Mouse (Mus musculus) spleen, postnatal 36 days (tissue): ENCODE results near the gene Trappc3l.
A peak's percentile ranks its signal among the peaks of the same experiment; 100 is the strongest.

ENCODE experiments used
- DNase-seq, 2 experiments: peaks; one replicate each; pipeline ENCODE4 v3.0.0; 2022; ENCODE audit warnings: low spot score in 2 of 2, mixed read lengths in 1 of 2

Trappc3l gene

DNA sequence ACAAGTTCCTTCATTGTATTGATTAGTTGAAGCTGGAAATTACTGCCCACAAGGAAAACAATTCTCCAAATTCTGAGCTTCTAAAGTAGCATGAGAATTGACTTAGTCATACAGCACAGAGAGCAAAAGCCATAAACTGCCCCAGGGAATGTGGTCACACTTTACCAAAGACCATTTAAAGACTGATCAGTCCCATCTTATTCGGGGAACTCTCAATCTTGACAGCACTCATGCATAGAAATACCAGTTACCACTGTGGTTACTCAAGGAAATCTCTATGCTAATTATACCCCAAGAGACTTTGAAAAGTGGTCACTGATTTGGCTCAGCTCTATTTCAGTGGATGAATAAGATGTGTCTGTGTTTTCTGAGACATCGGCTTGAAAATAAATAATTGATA, 57.8 kb downstream of the Trappc3l start:
- DNase-seq = no peak

DNA sequence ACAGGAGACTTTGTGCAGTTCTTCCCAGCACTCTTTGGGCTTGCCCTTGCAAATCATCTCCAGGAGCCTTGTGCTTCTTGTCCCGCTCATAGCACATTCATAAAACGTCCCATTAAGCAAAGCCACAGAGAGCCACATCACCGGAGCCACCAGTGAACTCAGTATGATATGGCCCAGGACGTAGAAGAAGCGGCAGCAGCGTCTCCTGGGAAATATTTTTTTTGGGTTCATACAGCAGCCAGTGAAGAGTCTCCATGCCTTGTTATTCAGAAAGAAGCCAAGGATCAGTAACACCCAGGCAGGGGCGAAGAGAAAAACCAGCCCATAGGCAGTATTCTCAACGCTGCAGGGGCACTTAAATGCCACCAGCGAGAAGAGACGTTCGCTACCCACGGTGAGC, 58.6 kb downstream of the Trappc3l start:
- no peak for DNase-seq

DNA sequence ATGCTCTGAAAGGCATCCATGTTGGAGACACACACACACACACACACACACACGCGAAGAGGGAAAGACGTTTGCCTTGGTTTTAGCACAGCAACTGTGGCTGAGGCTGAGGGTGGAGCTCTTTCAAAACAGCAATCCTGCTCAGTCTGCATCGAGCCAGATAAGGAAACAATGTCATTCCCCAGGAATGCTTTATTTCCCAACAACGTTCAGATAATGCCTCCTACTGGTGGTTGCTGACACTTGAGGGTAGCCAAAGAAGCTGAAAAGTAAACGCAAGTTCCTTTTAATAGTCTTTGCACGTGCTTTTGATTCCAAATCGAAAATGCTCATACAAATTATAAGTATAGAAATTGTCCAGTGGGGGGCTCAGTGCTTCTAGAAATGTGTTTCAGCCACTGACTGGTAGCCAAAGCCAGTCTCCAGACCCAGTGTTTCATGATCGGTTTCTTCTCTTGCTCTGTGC, 59.1 kb downstream of the Trappc3l start, which contains the start of gene Calhm5:
Gene Calhm5 (minus strand): TSS at position 102 of the 466 bp plus-strand sequence.
- DNase-seq = peak; percentile 7 to 36

DNA sequence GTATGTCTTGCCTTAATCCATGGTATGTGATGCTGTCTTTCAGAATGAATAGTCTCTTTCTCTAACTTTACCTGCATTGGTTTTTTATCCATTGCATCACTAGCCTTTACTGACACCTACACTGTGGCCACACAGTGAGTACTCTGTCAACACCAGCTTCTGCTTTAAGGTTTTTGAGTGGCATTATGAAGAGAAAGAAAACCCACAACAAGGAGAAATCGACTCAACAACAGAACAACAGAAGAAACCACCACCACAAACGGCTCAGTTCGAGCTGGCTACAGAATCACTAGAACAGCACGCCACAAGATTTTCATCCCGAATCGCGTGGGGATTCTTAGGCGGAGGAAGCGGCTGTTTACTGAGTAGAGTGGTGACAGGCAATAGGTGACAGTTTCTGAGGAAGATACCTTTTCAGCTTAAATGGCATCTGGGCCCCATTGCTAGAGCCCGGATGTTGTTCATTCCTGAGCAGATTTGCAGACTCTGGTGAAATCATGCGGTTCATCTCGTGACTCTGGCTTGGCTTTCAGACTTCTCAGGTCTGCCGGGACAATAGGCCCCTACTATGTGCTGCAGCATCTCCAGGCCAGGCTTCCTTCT, 73.6 kb downstream of the Trappc3l start:
- DNase-seq = no peak

DNA sequence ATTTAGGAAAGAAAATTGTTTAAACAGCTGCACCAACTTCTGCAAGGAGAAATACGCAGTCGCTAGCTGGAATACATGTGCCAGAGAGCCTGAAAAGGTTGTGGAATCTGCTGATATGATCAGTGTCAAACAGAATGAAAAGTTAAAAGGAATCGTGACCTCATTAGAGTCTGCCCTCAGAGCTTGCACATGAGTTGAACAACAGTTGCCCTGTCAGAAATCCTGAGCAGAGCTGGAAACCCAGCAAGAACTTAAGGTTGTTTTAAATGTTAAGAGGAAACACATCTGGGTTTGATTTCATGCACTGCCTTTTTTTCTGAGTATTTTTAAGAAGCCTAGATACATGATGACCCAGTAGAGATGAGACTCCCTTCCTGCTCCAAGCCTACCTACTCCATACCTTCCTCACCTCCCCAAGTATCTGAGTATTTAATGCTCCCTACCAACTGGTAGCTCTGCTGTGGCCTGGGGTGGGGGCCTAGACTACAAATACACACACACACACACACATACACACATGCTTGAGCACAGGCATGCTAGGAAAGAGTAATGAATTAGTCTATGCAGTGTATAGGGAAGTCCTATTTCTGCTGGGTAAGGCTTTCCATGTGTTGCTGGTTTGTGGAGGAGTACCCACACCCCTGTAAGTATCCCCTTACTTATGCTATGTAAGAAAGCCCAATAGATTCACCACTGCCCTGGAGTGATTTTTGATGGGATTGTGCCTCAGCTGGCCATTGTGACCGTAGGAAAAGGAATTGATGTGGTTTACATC, 74.8 kb downstream of the Trappc3l start:
- DNase-seq = no peak

GRCm38 (mm10) chr10:34117131-34117530, 79.7 kb downstream of the Trappc3l start:
- DNase-seq = no peak

DNA sequence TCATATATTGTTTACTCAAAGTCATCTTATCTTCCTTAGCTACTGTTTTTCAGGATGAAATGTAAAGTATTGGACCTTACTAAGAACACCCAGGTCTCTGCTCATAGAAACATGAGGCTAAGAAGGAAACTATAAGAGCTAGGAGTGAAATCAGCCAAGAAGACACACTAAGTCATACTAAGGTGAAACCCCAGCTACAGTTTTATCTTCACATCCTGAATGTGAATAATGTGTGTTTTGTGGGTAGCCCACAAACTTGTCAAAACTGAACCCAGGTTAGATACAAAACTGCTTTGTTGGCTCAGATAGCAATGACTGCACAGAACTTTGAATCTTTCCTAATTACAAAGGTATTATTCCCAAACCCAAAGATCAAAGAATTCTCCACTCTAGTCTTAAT, 80.4 kb downstream of the Trappc3l start:
- DNase-seq = no peak

- DNase-seq = no peak
Observed at GRCm38 (mm10) chr10:34118421-34118820, 81.0 kb downstream of the Trappc3l start.

- DNase-seq = peak; percentile 48 to 50
Observed at GRCm38 (mm10) chr10:34127392-34128378, 90.3 kb downstream of the Trappc3l start, which contains the start of gene Calhm6. Gene Calhm6 (minus strand): TSS chr10:34127984.

DNA sequence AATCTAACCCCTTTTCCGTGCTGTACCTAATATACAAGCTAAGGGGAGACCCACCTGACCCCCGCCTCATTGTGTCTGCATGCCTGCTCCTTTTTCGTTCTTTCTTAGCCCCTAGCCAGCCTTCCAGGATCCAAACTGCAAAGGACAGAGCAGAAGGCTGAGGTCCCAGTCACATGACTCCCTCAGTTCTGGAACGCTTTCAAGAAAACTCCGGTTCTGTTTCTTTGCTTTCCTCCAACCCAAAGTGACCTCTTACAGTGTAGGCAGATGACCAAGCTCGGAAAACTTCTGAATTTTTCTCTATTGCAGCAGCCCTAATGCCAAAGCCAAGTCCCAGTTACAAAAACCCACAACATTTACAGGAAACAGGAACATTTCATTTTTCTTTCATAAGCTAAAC, 91.0 kb downstream of the Trappc3l start:
- DNase-seq = no peak

- DNase-seq = peak; percentile 26 to 54
Observed at GRCm38 (mm10) chr10:34131356-34131755, 94.0 kb downstream of the Trappc3l start.

GRCm38 (mm10) chr10:34136432-34136831, 99.0 kb downstream of the Trappc3l start:
- no peak for DNase-seq

DNA sequence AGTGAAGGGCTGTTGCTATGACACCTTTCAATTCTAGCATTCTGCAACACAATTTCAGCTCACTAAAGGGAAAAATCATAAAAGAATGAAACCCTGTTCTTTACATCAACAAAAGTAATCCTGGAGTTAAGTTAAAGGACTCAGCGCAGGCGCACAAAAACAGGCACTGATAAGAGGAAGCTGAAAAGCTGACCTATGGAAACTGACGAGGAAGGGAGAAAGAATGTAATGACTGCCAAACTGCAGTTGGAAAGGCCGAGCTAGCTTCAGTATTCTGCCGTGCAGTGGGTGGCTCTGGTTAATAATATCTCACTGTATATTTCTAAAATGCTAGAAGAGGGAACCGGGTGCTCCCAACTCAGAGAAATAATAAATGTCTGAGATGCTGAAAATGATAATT, 100.6 kb downstream of the Trappc3l start:
- DNase-seq = no peak

DNA sequence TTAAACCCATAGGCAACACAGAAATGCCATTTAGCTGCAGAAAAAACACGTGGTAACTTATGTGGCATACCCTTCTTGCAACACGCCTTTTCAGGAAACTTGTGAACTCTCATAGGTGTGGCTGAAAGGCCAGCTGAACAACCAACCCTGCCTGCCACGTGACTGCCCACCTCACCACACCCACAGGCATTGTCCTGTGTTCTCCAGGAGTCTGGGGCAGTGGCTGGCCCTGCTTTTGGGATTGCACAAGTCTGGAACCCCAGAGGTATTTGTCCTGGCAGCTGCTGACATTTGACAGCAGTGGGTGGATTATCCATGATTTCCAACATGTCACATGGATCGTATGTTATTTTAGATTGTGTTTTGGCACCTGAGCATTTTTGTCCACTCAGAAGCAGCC, 102.4 kb downstream of the Trappc3l start:
- DNase-seq = no peak

DNA sequence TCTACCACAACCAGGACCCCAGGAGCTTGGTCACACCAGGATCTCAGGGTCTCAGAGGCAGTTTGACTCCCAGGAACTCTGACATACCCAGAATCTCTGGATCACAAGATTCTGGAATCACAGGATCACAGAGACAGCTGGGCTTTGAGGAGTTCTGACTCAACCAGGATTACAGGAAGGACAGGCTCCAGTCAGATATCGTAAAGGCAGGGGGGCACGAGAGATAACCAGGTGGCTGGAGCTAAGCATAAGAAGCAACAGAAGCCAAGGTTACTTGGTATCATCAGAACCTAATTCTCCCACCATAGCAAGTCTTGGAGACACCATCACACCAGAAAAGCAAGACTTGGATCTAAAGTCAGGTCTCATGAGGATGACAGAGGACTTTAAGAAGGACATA, 104.3 kb downstream of the Trappc3l start:
- no peak for DNase-seq

DNA sequence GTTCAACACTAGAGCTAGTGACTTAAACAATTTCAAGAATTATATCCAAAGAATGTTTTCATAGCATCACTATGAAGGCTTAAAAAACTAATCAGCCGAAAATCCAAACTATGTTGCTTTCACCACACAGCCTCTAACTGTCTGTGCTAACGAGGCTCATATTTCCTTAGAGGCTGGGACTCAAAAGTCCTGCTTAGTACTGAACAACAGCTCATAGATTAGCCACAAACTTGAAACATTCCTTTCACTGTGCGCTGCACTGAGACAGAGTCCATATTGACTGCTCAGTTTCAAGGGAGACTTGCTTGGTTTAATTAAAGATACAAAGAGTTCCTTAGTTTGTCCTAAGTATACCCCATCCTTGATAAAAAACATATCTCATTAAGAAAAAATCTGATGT, 112.4 kb downstream of the Trappc3l start:
- no peak for DNase-seq

DNA sequence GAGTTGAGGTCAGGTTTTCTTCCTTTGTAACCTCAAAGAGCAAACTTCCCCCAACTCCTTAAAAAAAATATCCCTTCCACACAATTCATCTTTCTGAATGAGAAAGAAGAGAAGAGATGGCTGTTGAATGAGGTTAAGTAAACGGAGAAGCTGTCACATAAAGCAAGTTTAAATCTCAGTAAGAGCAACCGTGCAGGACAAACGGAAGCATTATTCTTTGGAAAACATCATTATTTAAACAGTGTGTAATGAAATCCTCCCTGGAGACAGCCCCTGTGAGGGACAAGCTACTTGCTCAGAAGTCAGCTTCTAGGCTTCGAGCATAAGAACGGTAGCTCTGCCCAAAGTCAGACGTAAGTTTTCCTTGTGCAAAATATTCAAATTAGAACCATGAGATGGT, 113.1 kb downstream of the Trappc3l start:
- no peak for DNase-seq

DNA sequence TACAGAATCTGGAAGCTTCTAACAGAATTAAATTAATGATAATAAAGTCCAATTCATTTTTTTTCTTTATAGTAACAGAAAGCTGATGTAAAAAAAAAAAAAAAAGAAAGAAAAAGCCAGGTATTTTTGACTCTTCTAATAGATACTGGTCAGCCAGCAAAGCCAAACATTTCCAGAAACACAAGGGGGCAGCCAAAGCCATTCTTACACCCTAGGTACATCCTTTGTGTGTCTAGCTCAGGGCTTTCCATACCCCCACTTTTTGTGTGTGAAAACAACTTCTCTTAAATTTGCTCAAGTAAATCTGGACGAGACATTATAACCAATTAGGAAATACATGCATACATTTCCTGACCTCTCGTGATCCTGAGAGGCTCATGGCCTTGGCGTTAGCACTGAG, 114.4 kb downstream of the Trappc3l start:
- peak in 1 of 2 experiments; percentile 24 for DNase-seq

- no peak for DNase-seq
Observed at GRCm38 (mm10) chr10:34155796-34156554, 118.6 kb downstream of the Trappc3l start.
